Mouse (Mus musculus) yolk sac, embryonic 10.5 days (tissue): Measurements from ENCODE around the gene Tead4.
"Not testable (repeated sequence)": the region's sequence is repeated elsewhere in the genome, so short reads cannot be mapped to it uniquely, and the experiment has no call there.

Experiments used
- DNase-seq: peaks from one replicate; pipeline ENCODE4 v3.0.0-alpha.2; 2017; ENCODE audit warnings: low spot score

Tead4 gene

GRCm38 (mm10) chr6:128300134-128301001 lies at the start of gene Tead4:
Gene Tead4 (minus strand): TSS chr6:128300823.
- peak; percentile 92 for DNase-seq

GRCm38 (mm10) chr6:128349711-128350110 lies 49.1 kb upstream of the Tead4 start:
- no peak for DNase-seq

GRCm38 (mm10) chr6:128346782-128347181 lies 46.2 kb upstream of the Tead4 start:
- DNase-seq: no peak

GRCm38 (mm10) chr6:128345623-128346022 lies 45.0 kb upstream of the Tead4 start:
- DNase-seq: no peak

- DNase-seq: no peak
These were observed 41.5 kb upstream of the Tead4 start for GRCm38 (mm10) chr6:128341956-128342723.

GRCm38 (mm10) chr6:128338876-128339275 lies 38.3 kb upstream of the Tead4 start:
- peak; percentile 36 for DNase-seq

GRCm38 (mm10) chr6:128337467-128337866 lies 36.8 kb upstream of the Tead4 start:
- DNase-seq: peak; percentile 60

GRCm38 (mm10) chr6:128334397-128335124 lies 33.9 kb upstream of the Tead4 start:
- DNase-seq: peak; percentile 77

- DNase-seq: peak; percentile 38
These were observed 17.7 kb upstream of the Tead4 start for GRCm38 (mm10) chr6:128318317-128318716.

- no peak for DNase-seq
These were observed 15.0 kb upstream of the Tead4 start for GRCm38 (mm10) chr6:128315597-128315996.

- no peak for DNase-seq
These were observed 14.2 kb upstream of the Tead4 start for GRCm38 (mm10) chr6:128314796-128315195.

GRCm38 (mm10) chr6:128308311-128308710 lies 7.7 kb upstream of the Tead4 start:
- peak; percentile 76 for DNase-seq

- DNase-seq: no peak
These were observed 4.2 kb upstream of the Tead4 start for GRCm38 (mm10) chr6:128304801-128305200.

- DNase-seq: not testable (repeated sequence)
These were observed 2.0 kb upstream of the Tead4 start for GRCm38 (mm10) chr6:128302640-128303039.

GRCm38 (mm10) chr6:128301891-128302290 lies 1.3 kb upstream of the Tead4 start:
- no peak for DNase-seq

- no peak for DNase-seq
These were observed 835 bp upstream of the Tead4 start for GRCm38 (mm10) chr6:128301458-128301857.

GRCm38 (mm10) chr6:128299292-128300133 lies 1.1 kb downstream of the Tead4 start:
- DNase-seq: no peak

- DNase-seq: peak; percentile 73
These were observed 2.4 kb downstream of the Tead4 start for GRCm38 (mm10) chr6:128298246-128298645.

GRCm38 (mm10) chr6:128296750-128297393 lies 3.8 kb downstream of the Tead4 start:
- DNase-seq: no peak

- peak; percentile 63 for DNase-seq
These were observed 4.5 kb downstream of the Tead4 start for GRCm38 (mm10) chr6:128295876-128296749.
